Mouse (Mus musculus): ENCODE data around the gene Tacr3.

- no peak for TF ChIP-seq GATA1 (IDR thresholded peaks at IDR 0.05; ENCODE audit: borderline replicate concordance, low read length)
- TF ChIP-seq FLI1 (IDR thresholded peaks at IDR 0.05; ENCODE audit: low read length), result no peak
Measured at GRCm38 (mm10) chr3:134877701-134878100, 48.9 kb downstream of the Tacr3 start.
